Mouse (Mus musculus) bone marrow macrophage, adult 2 months (primary cell): ENCODE results near the gene Slc23a2.

Experiments used
- CTCF ChIP-seq: IDR thresholded peaks from 2 replicates; pipeline ENCODE4 v1.5.1; 2012; ENCODE audit warnings: low read depth, mild to moderate bottlenecking, low read length, moderate library complexity
- POLR2A ChIP-seq: IDR thresholded peaks from 2 replicates; pipeline ENCODE4 v1.6.1; 2012; ENCODE audit warnings: mild to moderate bottlenecking, low read depth, low read length, borderline replicate concordance

DNA sequence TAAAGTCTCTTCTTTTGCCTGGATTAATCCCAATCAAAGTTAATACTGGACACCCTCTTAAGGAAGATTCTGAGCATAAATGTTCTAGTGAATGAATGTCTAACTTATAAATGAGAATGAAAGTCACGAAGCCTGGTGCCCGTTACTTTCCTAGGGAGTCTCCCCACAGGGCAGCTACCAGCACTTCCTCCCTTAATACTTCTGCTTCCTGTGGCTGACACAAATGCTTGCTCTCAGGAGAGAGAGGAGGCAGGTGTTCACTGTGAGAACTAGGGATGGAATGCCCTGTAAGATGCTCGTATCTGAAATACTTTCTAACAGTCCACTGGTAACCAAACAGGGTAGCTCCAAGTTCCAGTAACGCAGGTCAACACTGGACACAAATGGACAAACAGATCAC, 91.1 kb downstream of the Slc23a2 start:
- TF ChIP-seq CTCF (no peak), POLR2A (no peak)
